Mouse (Mus musculus): Measurements from ENCODE around the gene Spem1.
"Not testable (repeated sequence)": the region's sequence is repeated elsewhere in the genome, so short reads cannot be mapped to it uniquely, and the experiment has no call there.

The Spem1 gene

DNA sequence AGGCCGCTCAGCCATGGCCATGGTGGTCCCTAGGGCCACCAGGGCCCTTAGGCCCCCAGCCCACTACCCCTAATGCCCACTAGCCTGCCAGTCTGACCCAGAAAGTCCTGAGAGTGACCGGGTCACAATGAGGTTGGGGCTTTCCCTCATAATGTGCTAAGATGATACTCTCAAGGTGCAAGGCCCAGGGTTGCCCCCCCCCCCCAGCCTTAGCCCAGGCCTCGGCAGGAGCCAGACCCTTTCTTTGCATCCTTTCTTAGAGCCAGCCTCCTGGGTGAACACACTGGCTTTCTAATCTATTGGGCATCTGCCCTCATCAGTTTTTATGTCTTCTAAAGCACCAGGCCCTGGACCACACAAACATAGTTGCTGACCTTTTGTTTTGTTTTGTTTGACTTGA lies at the start of gene Spem1:
Gene Spem1 (minus strand): TSS at position 101 of the 400 bp plus-strand sequence.
- in situ Hi-C loops (cut with MboI; ENCODE audit: low pct_unique_long_range_greater_than_20kb in 1 of 2, low sequenced_read_pairs in 2 of 2, unreplicated experiment in 1 of 2) = no loop called here

DNA sequence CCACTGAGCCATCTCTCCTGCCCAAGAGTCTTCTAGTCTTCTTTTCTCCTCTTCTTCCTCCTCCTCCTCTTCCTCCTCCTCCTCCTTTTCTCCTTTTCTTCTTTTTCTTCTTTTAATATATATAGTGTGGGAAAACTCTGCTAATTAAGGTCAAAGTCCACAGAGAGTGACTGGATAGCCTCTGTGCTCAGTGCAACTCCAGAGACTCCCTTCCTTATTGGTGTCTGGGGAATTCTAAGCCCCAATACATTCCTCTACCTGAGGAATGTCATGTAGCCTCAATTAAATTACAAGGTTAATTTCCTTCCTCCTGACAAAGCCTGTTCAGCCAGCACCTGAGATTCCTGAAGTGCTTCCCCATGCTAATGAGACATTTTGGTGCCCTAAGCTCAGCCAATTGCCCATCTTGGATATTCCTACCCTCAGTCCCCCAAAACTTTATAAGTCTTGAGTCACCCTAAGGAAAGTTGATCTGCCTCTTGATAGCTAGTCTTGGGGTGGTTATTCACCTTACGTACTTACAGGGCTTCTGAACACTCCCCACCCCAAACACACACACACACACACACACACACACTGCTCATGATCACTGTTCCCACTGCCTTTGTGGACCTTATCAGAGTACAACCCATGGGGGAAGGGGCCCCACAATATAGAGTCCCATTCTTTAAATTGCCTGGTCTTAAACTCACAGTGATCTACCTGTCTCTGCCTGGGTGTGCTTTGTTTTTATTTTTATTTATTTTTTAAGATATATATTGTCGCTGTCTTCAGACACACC lies 48.5 kb upstream of the Spem1 start:
- in situ Hi-C loops (cut with MboI; ENCODE audit: low pct_unique_long_range_greater_than_20kb in 1 of 2, low sequenced_read_pairs in 2 of 2, unreplicated experiment in 1 of 2) = loop anchor here in 1 of 2 experiments (10.0 kb wide), 1 partner anchor 56 kb away; the partner anchor contains the start of genes Gm39566 and Spem2

DNA sequence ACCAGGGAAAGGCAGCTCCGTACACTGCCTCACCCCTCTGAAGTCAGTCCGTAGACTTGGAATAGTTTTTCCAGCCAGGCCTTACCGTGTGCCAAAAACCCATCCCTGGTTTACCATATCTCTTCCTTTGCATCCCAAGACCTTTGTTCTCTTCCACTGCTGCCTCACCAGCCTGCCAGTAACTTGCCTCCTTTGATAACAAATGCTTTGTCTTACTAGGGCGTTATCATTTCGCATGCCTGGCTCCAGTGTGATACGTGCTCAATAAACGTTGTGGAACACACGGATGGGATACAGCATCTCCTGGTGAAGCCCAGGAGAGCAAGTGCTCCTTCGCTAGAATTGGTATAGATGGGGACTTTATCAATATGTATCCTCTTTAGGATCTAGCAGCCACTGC lies 45.4 kb upstream of the Spem1 start:
- in situ Hi-C loops (cut with MboI; ENCODE audit: low pct_unique_long_range_greater_than_20kb in 1 of 2, low sequenced_read_pairs in 2 of 2, unreplicated experiment in 1 of 2) = no loop called here

DNA sequence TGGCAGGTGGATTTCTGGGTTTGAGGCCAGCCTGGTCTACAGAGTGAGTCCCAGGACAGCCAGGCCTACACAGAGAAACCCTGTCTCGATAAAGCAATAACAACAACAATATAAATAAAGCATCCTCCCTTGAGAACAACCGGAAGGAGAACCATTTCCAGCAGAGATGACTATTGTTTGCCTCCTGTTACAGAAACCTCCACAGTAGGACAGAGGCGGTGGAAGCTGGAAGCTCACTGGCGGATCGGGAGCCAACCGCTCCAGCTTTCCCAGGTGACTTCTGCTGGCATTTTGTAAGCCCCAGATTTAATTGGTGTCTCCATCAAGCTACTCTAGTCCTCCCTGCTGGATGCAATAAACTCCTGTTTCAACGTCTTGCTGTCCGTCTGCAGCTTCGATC lies 43.6 kb upstream of the Spem1 start:
- in situ Hi-C loops (cut with MboI; ENCODE audit: low pct_unique_long_range_greater_than_20kb in 1 of 2, low sequenced_read_pairs in 2 of 2, unreplicated experiment in 1 of 2) = no loop called here

DNA sequence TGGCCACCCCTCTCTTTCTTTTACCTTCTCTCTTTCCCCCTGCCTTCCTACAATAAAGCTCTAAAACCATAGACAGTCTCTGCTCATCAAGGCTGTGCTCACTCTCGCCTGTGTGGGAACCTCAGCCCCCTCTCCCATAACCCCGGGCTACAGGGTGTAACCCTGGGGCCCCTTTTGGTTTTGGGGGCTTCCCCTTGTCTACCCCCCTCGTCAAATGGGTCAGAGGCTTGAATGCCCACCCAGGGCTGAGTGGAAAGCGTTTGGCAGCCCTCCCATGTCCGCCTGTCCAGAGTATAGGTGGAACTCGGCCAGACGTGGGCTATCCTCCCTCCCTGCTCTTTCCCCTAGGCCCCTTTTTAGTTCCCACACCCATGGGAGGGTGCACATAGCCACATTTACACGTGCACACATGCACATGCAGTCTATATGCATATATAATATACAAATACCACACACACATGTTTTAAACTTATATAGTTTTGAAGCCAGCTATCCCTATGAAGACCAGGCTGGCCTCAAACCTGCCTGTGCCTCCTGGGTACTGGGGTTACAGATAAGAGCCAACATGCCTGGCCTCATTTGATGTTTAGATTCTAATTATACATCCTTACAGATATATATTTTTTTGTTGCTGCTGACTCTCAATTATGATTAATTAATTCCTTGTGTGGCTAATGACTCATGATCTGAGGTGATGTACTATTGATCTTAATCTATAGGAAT lies 42.3 kb upstream of the Spem1 start:
- in situ Hi-C loops (cut with MboI; ENCODE audit: low pct_unique_long_range_greater_than_20kb in 1 of 2, low sequenced_read_pairs in 2 of 2, unreplicated experiment in 1 of 2) = no loop called here

DNA sequence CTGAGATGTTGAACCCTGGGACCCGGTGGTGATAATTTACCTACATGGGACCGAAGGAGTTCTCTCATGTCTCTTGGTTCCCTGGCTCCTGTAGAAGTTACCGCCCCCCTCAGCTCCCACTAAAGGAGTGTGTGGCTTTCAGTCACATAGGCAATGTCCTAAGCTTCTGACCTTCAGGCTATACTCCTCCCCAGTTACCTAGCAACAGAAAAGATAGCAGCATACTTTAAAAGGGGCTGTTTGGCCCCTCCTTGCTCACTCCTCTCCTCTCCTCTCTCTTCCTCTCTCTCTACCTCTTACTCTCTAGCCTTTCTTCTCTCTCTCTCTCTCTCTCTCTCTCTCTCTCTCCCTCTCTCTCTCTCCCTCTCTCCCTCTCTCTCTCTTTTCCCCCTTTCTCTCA lies 41.7 kb upstream of the Spem1 start:
- in situ Hi-C loops (cut with MboI; ENCODE audit: low pct_unique_long_range_greater_than_20kb in 1 of 2, low sequenced_read_pairs in 2 of 2, unreplicated experiment in 1 of 2) = not testable (repeated sequence)

DNA sequence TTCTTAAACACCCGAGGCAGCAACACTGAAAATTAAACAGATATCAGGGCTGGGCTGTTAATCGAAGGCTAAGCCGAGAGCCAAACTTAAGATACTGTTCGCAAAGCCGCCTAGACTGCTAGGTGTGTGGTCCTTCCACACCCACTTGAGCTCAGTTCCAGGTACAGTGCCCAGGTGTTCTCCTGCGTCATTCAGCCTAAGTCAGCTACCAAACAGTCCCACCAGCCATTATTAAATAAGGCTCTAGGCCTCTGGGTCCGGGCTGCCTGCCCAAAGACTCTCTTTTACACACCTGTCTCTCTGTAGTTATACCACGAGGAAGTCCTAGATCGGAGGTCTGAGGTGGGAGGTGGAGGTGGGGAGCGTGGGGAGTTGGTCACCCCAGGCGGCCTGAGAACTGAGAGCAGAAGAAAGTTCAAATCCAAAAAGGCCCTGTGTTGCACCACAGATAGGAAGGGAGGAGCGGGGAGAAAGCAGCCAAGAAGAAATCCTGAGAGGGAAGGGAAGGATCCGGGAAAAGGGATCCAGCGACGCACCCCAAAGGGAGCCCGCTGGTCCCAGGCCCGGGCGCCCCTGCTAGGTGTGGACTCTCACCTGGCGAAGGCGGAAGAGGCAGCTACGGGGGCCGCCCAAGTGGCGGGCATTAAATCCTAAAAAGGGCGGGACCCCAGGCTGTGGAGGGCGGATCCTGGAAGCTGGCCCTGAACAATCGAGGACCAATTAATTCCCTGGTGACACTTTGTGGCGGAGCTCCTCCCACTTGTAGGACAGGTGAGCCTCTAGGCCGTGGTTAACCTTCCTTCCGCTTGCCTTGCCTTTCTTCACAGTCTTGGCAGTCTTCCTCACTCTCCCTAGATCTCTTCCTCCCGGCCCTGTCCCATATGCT lies 36.4 kb upstream of the Spem1 start, which contains the start of gene Tnk1:
Gene Tnk1 (minus strand): TSS at position 618 of the 886 bp plus-strand sequence.
- in situ Hi-C loops (cut with MboI; ENCODE audit: low pct_unique_long_range_greater_than_20kb in 1 of 2, low sequenced_read_pairs in 2 of 2, unreplicated experiment in 1 of 2) = no loop called here

DNA sequence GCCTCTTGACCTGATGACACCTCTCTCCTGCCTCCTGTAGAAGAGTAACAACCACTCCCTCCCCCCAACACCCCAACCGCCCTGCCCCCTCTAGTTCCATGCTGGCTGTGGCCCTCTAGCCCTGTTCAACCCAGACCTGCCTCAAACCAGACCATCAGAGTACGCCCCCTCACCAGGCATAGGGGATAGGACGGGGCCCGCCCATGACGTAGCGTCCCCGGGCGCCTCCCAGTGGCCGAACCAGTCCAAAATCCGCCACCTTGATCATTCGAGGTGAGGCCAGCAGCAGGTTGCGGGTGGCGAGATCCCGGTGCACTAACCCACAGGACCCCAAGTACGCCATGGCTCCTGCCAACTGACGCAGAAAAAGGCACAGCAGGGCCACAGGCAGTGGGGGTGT lies 33.4 kb upstream of the Spem1 start:
- in situ Hi-C loops (cut with MboI; ENCODE audit: low pct_unique_long_range_greater_than_20kb in 1 of 2, low sequenced_read_pairs in 2 of 2, unreplicated experiment in 1 of 2) = no loop called here

DNA sequence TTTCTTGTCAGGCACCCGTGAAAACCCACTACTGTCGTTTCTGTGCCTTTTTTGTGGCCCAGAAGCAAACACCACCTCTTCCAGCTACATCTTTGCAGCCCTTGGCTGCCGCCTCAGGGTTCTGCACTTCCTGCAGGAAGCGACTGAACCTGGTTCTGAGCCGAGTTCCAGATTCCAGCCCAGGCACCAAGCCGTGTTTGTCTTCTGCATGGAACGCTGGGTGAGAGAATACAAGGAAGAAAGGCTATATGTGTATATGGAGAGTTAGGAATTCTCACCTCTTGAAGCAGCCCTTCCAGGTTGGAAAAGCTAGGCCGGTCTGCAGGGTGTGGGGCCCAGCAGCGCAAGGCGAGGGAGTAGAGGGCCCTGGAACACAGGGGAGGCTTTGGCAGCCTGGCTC lies 32.7 kb upstream of the Spem1 start:
- in situ Hi-C loops (cut with MboI; ENCODE audit: low pct_unique_long_range_greater_than_20kb in 1 of 2, low sequenced_read_pairs in 2 of 2, unreplicated experiment in 1 of 2) = no loop called here

DNA sequence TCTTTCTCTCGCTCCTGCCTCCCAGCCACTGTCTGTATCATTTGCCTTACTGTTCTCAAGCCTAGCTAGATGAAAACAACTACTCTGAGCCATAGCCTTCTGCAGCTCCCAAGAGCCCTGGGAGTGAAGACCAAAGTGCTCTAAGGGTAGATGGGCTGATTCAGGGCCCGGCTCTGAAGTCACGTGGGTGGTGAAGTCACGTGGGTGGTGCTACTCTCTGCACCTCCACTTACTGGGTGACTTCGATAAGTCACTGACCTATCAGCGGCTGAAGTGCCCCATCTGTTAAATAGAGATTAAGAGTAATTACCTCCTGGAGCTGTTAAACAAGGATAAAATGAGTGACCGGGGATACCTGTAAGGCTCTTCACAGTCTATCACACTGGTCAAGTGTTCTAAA lies 32.0 kb upstream of the Spem1 start:
- in situ Hi-C loops (cut with MboI; ENCODE audit: low pct_unique_long_range_greater_than_20kb in 1 of 2, low sequenced_read_pairs in 2 of 2, unreplicated experiment in 1 of 2) = no loop called here

DNA sequence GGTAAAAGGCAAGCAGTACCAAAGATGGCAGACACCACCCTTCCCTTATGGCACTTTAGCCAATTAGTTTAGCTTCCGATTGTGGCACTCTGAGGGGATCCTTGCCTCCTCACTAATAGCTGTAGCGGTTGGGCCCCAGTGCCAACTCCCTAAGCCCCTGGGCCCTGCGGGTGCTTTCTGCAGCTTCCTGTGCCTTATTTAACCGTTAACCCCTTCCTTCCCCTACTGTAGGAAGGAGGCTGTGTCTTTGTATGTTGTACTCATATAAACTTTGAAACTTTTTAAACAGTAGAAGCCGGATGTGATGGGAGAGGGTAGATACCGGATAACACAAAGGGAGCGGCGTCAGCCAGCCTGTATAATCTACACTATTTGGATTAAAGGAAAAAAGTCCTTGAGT lies 28.8 kb upstream of the Spem1 start:
- in situ Hi-C loops (cut with MboI; ENCODE audit: low pct_unique_long_range_greater_than_20kb in 1 of 2, low sequenced_read_pairs in 2 of 2, unreplicated experiment in 1 of 2) = no loop called here

DNA sequence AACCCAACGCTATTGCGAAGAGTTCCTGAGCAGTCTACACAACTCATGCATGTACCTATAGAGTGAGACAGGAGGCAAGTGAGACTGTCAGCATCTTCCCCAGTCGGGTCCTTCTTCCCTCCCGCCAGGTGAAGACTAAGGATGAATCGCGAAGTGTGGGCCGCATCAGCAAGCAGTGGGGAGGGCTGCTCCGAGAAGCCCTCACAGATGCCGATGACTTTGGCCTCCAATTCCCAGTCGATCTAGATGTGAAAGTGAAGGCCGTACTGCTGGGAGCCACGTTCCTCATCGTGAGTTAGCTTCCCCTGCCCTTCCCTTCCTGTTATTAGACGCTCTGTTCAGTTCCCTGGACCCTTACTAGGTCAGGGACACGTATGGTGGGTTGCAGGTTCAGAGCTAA lies 27.9 kb upstream of the Spem1 start:
- in situ Hi-C loops (cut with MboI; ENCODE audit: low pct_unique_long_range_greater_than_20kb in 1 of 2, low sequenced_read_pairs in 2 of 2, unreplicated experiment in 1 of 2) = no loop called here

DNA sequence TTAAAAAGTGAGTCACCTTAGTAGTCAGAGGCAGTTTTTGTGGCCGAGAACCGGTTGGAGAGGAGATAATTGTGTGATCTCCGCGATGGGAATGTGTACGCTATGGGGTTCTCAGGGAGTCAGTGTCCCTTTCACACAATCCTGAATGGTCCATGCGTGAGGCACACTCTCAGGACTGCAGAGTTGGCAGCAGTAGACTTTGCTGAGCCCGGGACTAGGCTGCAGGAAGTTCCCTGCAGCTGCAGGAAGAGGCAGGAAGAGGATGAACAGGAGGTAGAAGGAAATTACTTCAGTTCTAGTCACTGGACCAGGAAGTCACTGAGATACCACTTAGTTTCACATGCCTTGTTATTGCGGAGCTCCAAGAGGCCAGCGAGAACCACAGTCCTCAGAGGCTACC lies 27.1 kb upstream of the Spem1 start:
- in situ Hi-C loops (cut with MboI; ENCODE audit: low pct_unique_long_range_greater_than_20kb in 1 of 2, low sequenced_read_pairs in 2 of 2, unreplicated experiment in 1 of 2) = no loop called here

DNA sequence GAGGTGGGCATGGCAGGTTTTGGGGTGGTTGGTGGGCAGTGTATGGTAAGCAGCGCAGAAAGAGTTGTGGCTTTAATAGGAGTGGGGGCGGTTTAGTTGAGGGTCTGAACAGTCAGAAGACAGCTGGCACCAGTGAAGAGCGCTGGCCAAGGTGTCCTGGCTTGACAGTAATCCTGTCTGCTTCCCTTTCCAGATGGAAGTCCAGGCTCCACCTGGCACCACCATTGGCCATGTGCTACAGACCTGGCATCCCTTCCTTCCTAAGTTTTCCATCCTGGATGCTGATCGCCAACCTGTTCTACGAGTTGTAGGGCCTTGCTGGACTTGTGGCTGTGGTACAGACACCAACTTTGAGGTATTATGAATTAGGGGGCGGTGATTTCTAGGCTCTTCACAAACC lies 26.0 kb upstream of the Spem1 start:
- in situ Hi-C loops (cut with MboI; ENCODE audit: low pct_unique_long_range_greater_than_20kb in 1 of 2, low sequenced_read_pairs in 2 of 2, unreplicated experiment in 1 of 2) = no loop called here

DNA sequence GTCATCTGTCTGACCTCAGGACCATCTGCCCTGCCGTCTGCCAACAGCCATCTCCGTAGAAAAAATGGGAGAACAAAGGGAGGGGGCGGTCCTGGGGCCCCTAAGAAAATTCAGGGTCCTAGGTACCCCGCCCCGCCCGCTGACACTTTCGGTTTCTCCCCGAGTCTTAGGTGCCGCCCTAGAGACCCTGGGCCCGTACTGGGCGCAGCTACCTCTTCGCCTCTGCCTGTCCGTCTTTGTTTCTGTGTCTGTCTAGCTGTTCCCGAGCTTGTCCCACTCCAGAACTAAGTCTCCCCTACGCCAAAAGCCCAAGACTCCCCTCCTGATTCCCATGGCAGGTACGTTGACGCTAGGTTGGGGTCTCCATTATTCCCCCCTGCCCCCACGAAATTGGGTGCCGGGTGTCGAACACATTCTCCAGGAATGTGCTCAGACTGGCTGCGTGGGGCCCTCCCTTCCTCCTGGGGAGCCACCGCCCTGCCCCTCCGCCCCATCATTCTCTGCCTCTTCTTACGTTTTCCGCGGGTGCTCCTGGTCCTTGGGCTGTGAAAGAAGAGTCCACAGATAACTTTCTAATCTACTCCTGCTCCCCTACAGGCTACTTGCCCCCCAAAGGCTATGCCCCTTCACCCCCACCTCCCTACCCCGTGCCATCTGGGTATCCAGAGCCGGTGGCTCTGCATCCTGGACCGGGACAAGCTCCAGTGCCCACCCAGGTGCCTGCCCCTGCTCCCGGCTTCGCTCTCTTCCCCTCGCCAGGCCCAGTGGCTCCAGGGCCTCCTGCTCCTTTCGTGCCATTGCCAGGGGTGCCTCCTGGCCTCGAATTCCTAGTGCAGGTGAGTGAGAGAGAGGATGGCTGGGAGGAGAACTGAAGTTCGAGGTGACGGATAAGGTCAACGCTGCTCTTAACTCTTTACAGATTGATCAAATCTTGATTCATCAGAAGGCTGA lies 25.0 kb upstream of the Spem1 start:
- in situ Hi-C loops (cut with MboI; ENCODE audit: low pct_unique_long_range_greater_than_20kb in 1 of 2, low sequenced_read_pairs in 2 of 2, unreplicated experiment in 1 of 2) = no loop called here

DNA sequence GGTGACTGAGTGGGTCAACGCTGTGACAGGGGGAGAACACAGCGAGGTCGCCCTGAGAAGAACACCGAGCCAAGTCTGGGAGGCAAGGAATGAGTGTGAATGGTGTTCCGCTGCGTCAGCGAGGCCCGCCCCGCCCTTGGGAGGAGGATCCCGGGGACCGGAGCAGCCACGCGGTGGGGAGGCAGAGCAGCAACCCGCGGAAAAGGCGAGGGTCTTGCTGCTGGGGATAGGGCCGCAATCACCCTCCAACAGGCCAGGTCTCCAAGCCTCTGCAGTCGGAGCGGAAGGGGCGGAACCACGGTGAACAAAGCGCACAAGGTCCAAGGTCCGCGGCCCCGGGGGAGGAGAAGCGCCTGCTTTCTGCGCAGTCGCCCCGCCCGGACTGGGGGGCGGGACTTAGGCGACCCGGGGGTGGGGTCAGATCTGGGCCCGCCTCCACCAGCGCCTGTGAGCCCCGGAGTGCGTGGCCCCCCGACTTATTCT lies 24.3 kb upstream of the Spem1 start, which contains the start of gene Plscr3:
Gene Plscr3 (plus strand): TSS at position 179 of the 483 bp plus-strand sequence.
- in situ Hi-C loops (cut with MboI; ENCODE audit: low pct_unique_long_range_greater_than_20kb in 1 of 2, low sequenced_read_pairs in 2 of 2, unreplicated experiment in 1 of 2) = no loop called here

DNA sequence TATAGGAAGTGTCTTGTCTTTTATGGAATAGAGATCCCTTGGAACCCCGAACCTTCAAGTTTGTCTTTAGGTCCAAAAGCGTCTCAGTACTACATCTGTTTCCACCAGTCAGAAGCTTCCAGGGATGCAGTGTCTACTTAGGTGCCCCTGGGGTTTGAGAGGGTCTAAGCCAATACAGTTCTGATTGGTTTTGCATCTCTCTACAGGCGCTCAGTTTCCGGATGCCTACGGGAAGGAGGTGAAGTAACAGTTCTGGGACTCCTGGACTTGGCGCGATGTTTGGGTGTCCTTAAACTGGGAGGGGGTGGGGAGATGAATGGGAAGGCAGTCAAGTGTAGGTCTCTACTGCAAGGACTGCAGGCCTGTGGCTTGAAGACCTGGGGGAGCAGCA lies 16.7 kb upstream of the Spem1 start:
- in situ Hi-C loops (cut with MboI; ENCODE audit: low pct_unique_long_range_greater_than_20kb in 1 of 2, low sequenced_read_pairs in 2 of 2, unreplicated experiment in 1 of 2) = no loop called here
